Mouse (Mus musculus): ENCODE results near the gene Snx18. TPM values are rescaled to one million over a fixed set of nuclear protein-coding genes. Genes with fewer than 3 reads are reported as not detected.

Snx18 gene
- total RNA-seq, 2 experiments from 2014 or later = 30.1 to 30.6 TPM

GRCm38 (mm10) chr13:113596821-113597541, 21.4 kb downstream of the Snx18 start:
- peak; percentile 34 for DNase-seq

GRCm38 (mm10) chr13:113595987-113596386, 22.4 kb downstream of the Snx18 start:
- DNase-seq = no peak

GRCm38 (mm10) chr13:113595219-113595618, 23.1 kb downstream of the Snx18 start:
- no peak for DNase-seq

GRCm38 (mm10) chr13:113594361-113594760, 24.0 kb downstream of the Snx18 start:
- DNase-seq = no peak

- DNase-seq = no peak
These were observed 24.7 kb downstream of the Snx18 start for GRCm38 (mm10) chr13:113593711-113594110.

- no peak for DNase-seq
These were observed 25.6 kb downstream of the Snx18 start for GRCm38 (mm10) chr13:113592703-113593200.

GRCm38 (mm10) chr13:113591336-113591735, 27.0 kb downstream of the Snx18 start:
- DNase-seq = no peak

- DNase-seq = no peak
These were observed 28.1 kb downstream of the Snx18 start for GRCm38 (mm10) chr13:113590216-113590615.

- DNase-seq = peak; percentile 40
These were observed 28.9 kb downstream of the Snx18 start for GRCm38 (mm10) chr13:113589499-113589898.

GRCm38 (mm10) chr13:113587200-113587936, 31.0 kb downstream of the Snx18 start:
- DNase-seq = no peak

- no peak for DNase-seq
These were observed 32.8 kb downstream of the Snx18 start for GRCm38 (mm10) chr13:113585606-113586005.

- no peak for DNase-seq
These were observed 33.9 kb downstream of the Snx18 start for GRCm38 (mm10) chr13:113584431-113584830.

- DNase-seq = no peak
These were observed 34.8 kb downstream of the Snx18 start for GRCm38 (mm10) chr13:113583563-113583962.

GRCm38 (mm10) chr13:113582024-113582423, 36.3 kb downstream of the Snx18 start:
- no peak for DNase-seq

GRCm38 (mm10) chr13:113581436-113581835, 36.9 kb downstream of the Snx18 start:
- no peak for DNase-seq

- DNase-seq = no peak
These were observed 38.0 kb downstream of the Snx18 start for GRCm38 (mm10) chr13:113580400-113580790.

- DNase-seq = no peak
These were observed 38.5 kb downstream of the Snx18 start for GRCm38 (mm10) chr13:113579788-113580399.

GRCm38 (mm10) chr13:113574232-113574631, 44.1 kb downstream of the Snx18 start:
- DNase-seq = no peak

GRCm38 (mm10) chr13:113573377-113573776, 45.0 kb downstream of the Snx18 start:
- DNase-seq = no peak

- DNase-seq = no peak
These were observed 46.2 kb downstream of the Snx18 start for GRCm38 (mm10) chr13:113572046-113572686.

- DNase-seq = no peak
These were observed 48.8 kb downstream of the Snx18 start for GRCm38 (mm10) chr13:113569526-113569925.

GRCm38 (mm10) chr13:113566951-113567350, 51.4 kb downstream of the Snx18 start:
- DNase-seq = no peak

- DNase-seq = no peak
These were observed 52.0 kb downstream of the Snx18 start for GRCm38 (mm10) chr13:113566411-113566810.

All from adrenal gland, postnatal 10 days (tissue).